In the genomic region with DNA sequence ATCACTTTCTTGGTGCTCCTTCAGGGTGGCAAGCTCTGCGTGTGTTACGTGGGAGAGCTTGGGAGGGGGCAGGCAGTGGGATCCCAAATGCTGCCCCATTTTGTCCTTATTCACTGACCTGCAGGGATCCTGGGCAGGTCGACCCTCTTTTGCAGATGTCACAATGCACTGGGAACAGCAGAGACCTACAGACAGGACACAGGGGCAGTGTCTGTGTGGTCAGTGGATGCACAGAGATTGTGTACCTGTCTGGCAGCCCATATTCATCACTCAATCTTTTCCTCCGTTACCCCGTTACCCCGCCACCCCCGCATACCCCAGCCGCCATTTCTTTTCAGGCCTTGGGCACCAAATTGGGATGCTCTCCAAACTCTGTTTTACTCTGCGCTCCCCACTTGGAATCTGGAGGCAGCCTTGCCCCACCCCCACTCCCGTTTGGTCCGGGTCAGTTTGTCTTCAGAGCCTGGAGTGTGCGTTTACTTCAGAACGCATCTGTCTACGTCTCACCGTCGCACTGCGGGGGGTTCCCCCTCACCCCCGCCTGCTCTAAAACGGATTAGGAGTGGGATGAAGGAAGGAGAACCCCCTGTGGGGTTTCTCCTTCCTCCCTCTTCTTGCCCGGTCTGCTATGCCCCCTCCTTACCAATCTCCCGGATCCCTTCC, we compare ENCODE assay signal across 11 mouse cellular contexts. TPM values are rescaled to one million over a fixed set of nuclear protein-coding genes. Genes with fewer than 3 reads are reported as not detected.
DNase-seq lines count a peak whose midpoint lies in the region; ATAC-seq and TF ChIP-seq lines count a peak whose summit lies in the region.
"Not testable (repeated sequence)": the region's sequence is repeated elsewhere in the genome, so short reads cannot be mapped to it uniquely, and the experiment has no call there.
"Had no signal": no experiment of that assay in that cellular context is flagged by ENCODE, and none has a peak within 500 bp of the region (broad histone marks: within the 10 kb centered on the region; RNA-seq: fewer than 3 reads in every experiment).

No protein-coding gene starts in this region.

- peak overlapping the region; percentile 59 for H3K4me2 ChIP-seq in embryonic facial prominence, embryonic 12.5 days (replicated peaks)
- H3K4me2 ChIP-seq in hindbrain, embryonic 14.5 days (replicated peaks), result peak overlapping the region; percentile 59
- H3K4me2 ChIP-seq in limb, embryonic 15.5 days, result peak overlapping the region; percentile 43
- peak overlapping the region; percentile 51 for H3K4me2 ChIP-seq in midbrain, postnatal 0 days (ENCODE audit: low read depth, low read length, poor library complexity, severe bottlenecking)
- H3K4me2 ChIP-seq in stomach, embryonic 14.5 days (replicated peaks; ENCODE audit: low read depth, low read length), result peak overlapping the region; percentile 42

- not testable (repeated sequence) for H3K27me3 ChIP-seq in cerebellum, adult 2 months (ENCODE audit: control insufficient read depth, insufficient read depth, low read length); hindbrain, embryonic 14.5 days (ENCODE audit: control insufficient read depth, insufficient read depth, low read length); midbrain, postnatal 0 days (ENCODE audit: insufficient read depth, low read length); stomach, embryonic 14.5 days (ENCODE audit: control insufficient read depth, insufficient read depth, low read length)
- peaks cover 16% of the 10 kb centered on the region; the same call in 1 of the 2 replicates for H3K27me3 ChIP-seq in embryonic facial prominence, embryonic 12.5 days
- H3K27me3 ChIP-seq in limb, embryonic 15.5 days, result peaks cover 16% of the 10 kb centered on the region

- not testable (repeated sequence) for TF ChIP-seq CTCF in cerebellum, adult 2 months (IDR thresholded peaks at IDR 0.05; ENCODE audit: borderline replicate concordance, insufficient read depth, low read depth, low read length); midbrain, postnatal 0 days (IDR thresholded peaks at IDR 0.05)

- WGBS in cerebellum, adult 2 months, result 6% methylated on average over 21 of the region's 21 CpGs
- WGBS in embryonic facial prominence, embryonic 12.5 days, result 28% methylated on average over 20 of the region's 21 CpGs
- WGBS in hindbrain, embryonic 14.5 days, result 20% methylated on average over 20 of the region's 21 CpGs
- 31% methylated on average over 21 of the region's 21 CpGs for WGBS in limb, embryonic 15.5 days
- WGBS in midbrain, postnatal 0 days, result 40% methylated on average over 20 of the region's 21 CpGs
- 24% methylated on average over 20 of the region's 21 CpGs for WGBS in stomach, embryonic 14.5 days

- not testable (repeated sequence) for TF ChIP-seq POLR2A in cerebellum, adult 2 months (IDR thresholded peaks at IDR 0.05; ENCODE audit: borderline replicate concordance, insufficient read depth, low read length)

- H3K27ac ChIP-seq in cerebellum, adult 2 months (ENCODE audit: insufficient read depth, low read length); embryonic facial prominence, embryonic 12.5 days; limb, embryonic 15.5 days; midbrain, postnatal 0 days (ENCODE audit: low read depth, low read length); stomach, embryonic 14.5 days (ENCODE audit: low read length): not testable (repeated sequence)
- H3K27ac ChIP-seq in hindbrain, embryonic 14.5 days, result 0 out of 2 replicates have a peak overlapping the region, but pooled peaks have one; percentile 32

- ATAC-seq in embryonic facial prominence, embryonic 12.5 days (ENCODE audit: insufficient number of reproducible peaks, insufficient read depth, low FRiP score, low TSS enrichment); limb, embryonic 15.5 days (ENCODE audit: insufficient number of reproducible peaks, low FRiP score, low TSS enrichment, low read depth); stomach, embryonic 14.5 days (ENCODE audit: insufficient number of reproducible peaks, insufficient read depth, low FRiP score, low read depth): not testable (repeated sequence)
- peak; percentile 6; the same call in 1 of the 2 replicates for ATAC-seq in hindbrain, embryonic 14.5 days (ENCODE audit: low FRiP score)
- ATAC-seq in midbrain, postnatal 0 days (ENCODE audit: low FRiP score), result peak; percentile 71

- not testable (repeated sequence) for H3K9ac ChIP-seq in embryonic facial prominence, embryonic 12.5 days; limb, embryonic 15.5 days; stomach, embryonic 14.5 days (replicated peaks; ENCODE audit: low read depth, low read length)
- H3K9ac ChIP-seq in hindbrain, embryonic 14.5 days, result peak overlapping the region; percentile 66
- peak overlapping the region; percentile 61 for H3K9ac ChIP-seq in midbrain, postnatal 0 days (replicated peaks; ENCODE audit: low read length, poor library complexity, severe bottlenecking)

- H3K36me3 ChIP-seq in embryonic facial prominence, embryonic 12.5 days; hindbrain, embryonic 14.5 days (replicated peaks; ENCODE audit: control insufficient read depth, insufficient read depth); limb, embryonic 15.5 days; midbrain, postnatal 0 days (ENCODE audit: insufficient read depth, low read length); stomach, embryonic 14.5 days (ENCODE audit: control insufficient read depth, insufficient read depth, low read length): not testable (repeated sequence)

- H3K4me1 ChIP-seq in cerebellum, adult 2 months (ENCODE audit: control insufficient read depth, insufficient read depth, low read length); embryonic facial prominence, embryonic 12.5 days; hindbrain, embryonic 14.5 days (replicated peaks; ENCODE audit: control insufficient read depth, insufficient read depth, low read length); limb, embryonic 15.5 days; midbrain, postnatal 0 days (ENCODE audit: insufficient read depth, low read length); stomach, embryonic 14.5 days (ENCODE audit: control insufficient read depth, insufficient read depth, low read length): not testable (repeated sequence)

- not testable (repeated sequence) for H3K9me3 ChIP-seq in embryonic facial prominence, embryonic 12.5 days; hindbrain, embryonic 14.5 days (ENCODE audit: control insufficient read depth, low read length); limb, embryonic 15.5 days; midbrain, postnatal 0 days (ENCODE audit: low read length); stomach, embryonic 14.5 days (ENCODE audit: control insufficient read depth, low read depth, low read length)

- peak; percentile 18 to 34 for DNase-seq in cerebellum, adult 2 months
- DNase-seq in frontal cortex, postnatal 36 days (ENCODE audit: low spot score in 2 of 2), result peak; percentile 4 to 20
- DNase-seq in hindbrain, embryonic 14.5 days (ENCODE audit: low spot score), result not testable (repeated sequence)
- peak; percentile 1 for DNase-seq in layer of hippocampus, adult 9-11 months
- peak; percentile 4 for DNase-seq in midbrain, postnatal 0 days (ENCODE audit: low spot score)

- peak overlapping the region; percentile 98 for H3K4me3 ChIP-seq in cerebellum, adult 2 months (replicated peaks; ENCODE audit: insufficient read depth, low read depth, low read length)
- H3K4me3 ChIP-seq in embryonic facial prominence, embryonic 12.5 days, result peak overlapping the region; percentile 39
- peak overlapping the region; percentile 46 for H3K4me3 ChIP-seq in hindbrain, embryonic 14.5 days (replicated peaks; ENCODE audit: low read length)
- H3K4me3 ChIP-seq in limb, embryonic 15.5 days, result peak overlapping the region; percentile 29
- peak overlapping the region; percentile 45 for H3K4me3 ChIP-seq in midbrain, postnatal 0 days (ENCODE audit: low read depth, low read length)
- H3K4me3 ChIP-seq in stomach, embryonic 14.5 days (ENCODE audit: low read depth, low read length), result peak overlapping the region; percentile 16; the same call in 1 of the 2 replicates

RNA-seq across cellular contexts. Expression of gene Tceal6, which starts 0.6 kb away (rescaled TPM):
- polyA plus RNA-seq in cerebellum, adult 2 months (2012; rRNA removed), result 92.1 and 105 TPM in 2 replicates
- 9.4 TPM in 2 replicates for polyA plus RNA-seq in embryonic facial prominence, embryonic 12.5 days (2016; fragmentation: Nextera tagmentation; extraction: Ambion mirVana)
- polyA plus RNA-seq in hindbrain, embryonic 14.5 days (2014; fragmentation: Nextera tagmentation; extraction: Ambion mirVana), result 18.9 and 20.6 TPM in 2 replicates
- 7.1 and 11.8 TPM in 2 replicates for polyA plus RNA-seq in limb, embryonic 15.5 days (2015; fragmentation: Nextera tagmentation; extraction: Ambion mirVana)
- total RNA-seq in midbrain, postnatal 0 days (2014; rRNA removed), result 14.5 and 15.3 TPM in 2 replicates
- polyA plus RNA-seq in midbrain, postnatal 0 days (2015; fragmentation: Nextera tagmentation; extraction: Ambion mirVana), result 51.9 and 59.2 TPM in 2 replicates
- polyA plus RNA-seq in stomach, embryonic 14.5 days (2014; fragmentation: Nextera tagmentation; extraction: Ambion mirVana), result 0.57 and 0.90 TPM in 2 replicates
- total RNA-seq: heart, postnatal 36 days had no signal

RNA-seq across cellular contexts. Expression of gene Gm15023, which starts 32.5 kb away (rescaled TPM):
- not detected in 2 replicates for polyA plus RNA-seq in cerebellum, adult 2 months (2012; rRNA removed)
- not detected in 2 replicates for polyA plus RNA-seq in embryonic facial prominence, embryonic 12.5 days (2016; fragmentation: Nextera tagmentation; extraction: Ambion mirVana)
- not detected in 2 replicates for polyA plus RNA-seq in hindbrain, embryonic 14.5 days (2014; fragmentation: Nextera tagmentation; extraction: Ambion mirVana)
- polyA plus RNA-seq in limb, embryonic 15.5 days (2015; fragmentation: Nextera tagmentation; extraction: Ambion mirVana), result not detected in 2 replicates
- total RNA-seq in midbrain, postnatal 0 days (2014; rRNA removed), result 0.19 TPM in 1 of 2 replicates, not detected in the other
- polyA plus RNA-seq in midbrain, postnatal 0 days (2015; fragmentation: Nextera tagmentation; extraction: Ambion mirVana), result not detected in 2 replicates
- not detected in 2 replicates for polyA plus RNA-seq in stomach, embryonic 14.5 days (2014; fragmentation: Nextera tagmentation; extraction: Ambion mirVana)
- total RNA-seq: gastrocnemius, postnatal 14 days; heart, postnatal 36 days had no signal
- polyA plus RNA-seq: liver, embryonic 13.5 days had no signal

Comparison
In these comparisons a context has a peak if more than half of its experiments do, and no peak if none do; other contexts are left out.
1. H3K4me3 ChIP-seq: peak in every context shown above with its lines; median percentile 98 in cerebellum, adult 2 months; 46 in hindbrain, embryonic 14.5 days; 45 in midbrain, postnatal 0 days; 39 in embryonic facial prominence, embryonic 12.5 days; 29 in limb, embryonic 15.5 days; 16 in stomach, embryonic 14.5 days.